Mouse (Mus musculus): ENCODE results near the gene Zfp560. TPM values are rescaled to one million over a fixed set of nuclear protein-coding genes. Genes with fewer than 3 reads are reported as not detected.

The Zfp560 gene
- polyA plus RNA-seq (2014; fragmentation: Nextera tagmentation; extraction: Ambion mirVana), result 38.7 and 40.5 TPM in 2 replicates

GRCm38 (mm10) chr9:20384532-20385342 lies at the start of gene Zfp560:
Gene Zfp560 (minus strand): TSS chr9:20385177.
- Histone ChIP-seq H3K9ac (ENCODE audit: low read length) (peak within 1 kb of the TSS; percentile 79), H3K4me2 (ENCODE audit: low read length) (peak within 1 kb of the TSS; percentile 90), H3K36me3 (ENCODE audit: control insufficient read depth, insufficient read depth, low read length) (no peaks in the 10 kb centered on the region), H3K4me3 (ENCODE audit: control insufficient read depth in 1 of 2, insufficient read depth in 1 of 2, low read depth in 1 of 2, low read length in 2 of 2) (peak within 1 kb of the TSS; percentile 59 to 89), H3K27me3 (ENCODE audit: control insufficient read depth, insufficient read depth, low read length) (no peaks in the 10 kb centered on the region), H3K4me1 (ENCODE audit: control insufficient read depth in 2 of 2, insufficient read depth in 2 of 2, low read length in 2 of 2) (peaks cover 2 to 5% of the 10 kb centered on the region in 2 experiments; a peak in 2 of 4 replicates), H3K9me3 (ENCODE audit: control insufficient read depth, low read length) (no peaks in the 10 kb centered on the region), H3K27ac (replicated peaks in 1 of 2; ENCODE audit: control insufficient read depth in 1 of 2, insufficient read depth in 1 of 2, low read depth in 2 of 2, low read length in 2 of 2) (peak within 1 kb of the TSS; percentile 63 to 77)
- ATAC-seq (ENCODE audit: insufficient number of reproducible peaks, insufficient read depth, low FRiP score, low read depth), result peak; percentile 97
- 3% methylated on average over 40 of the region's 40 CpGs for WGBS

- no peak for ATAC-seq (ENCODE audit: insufficient number of reproducible peaks, insufficient read depth, low FRiP score, low read depth)
- WGBS, result 87% methylated on average over 3 of the region's 3 CpGs
- Histone ChIP-seq H3K4me2 (ENCODE audit: low read length) (no peak overlapping the region), H3K27ac (replicated peaks in 1 of 2; ENCODE audit: control insufficient read depth in 1 of 2, insufficient read depth in 1 of 2, low read depth in 2 of 2, low read length in 2 of 2) (no peak overlapping the region), H3K27me3 (ENCODE audit: control insufficient read depth, insufficient read depth, low read length) (no peaks in the 10 kb centered on the region), H3K9me3 (ENCODE audit: control insufficient read depth, low read length) (0 out of 2 replicates have a peak, but pooled peaks cover 3% of the 10 kb centered on the region), H3K36me3 (ENCODE audit: control insufficient read depth, insufficient read depth, low read length) (peaks cover under 1% of the 10 kb centered on the region; the same call in 1 of the 2 replicates), H3K4me1 (ENCODE audit: control insufficient read depth in 2 of 2, insufficient read depth in 2 of 2, low read length in 2 of 2) (no peaks in the 10 kb centered on the region), H3K9ac (ENCODE audit: low read length) (no peak overlapping the region), H3K4me3 (ENCODE audit: control insufficient read depth in 1 of 2, insufficient read depth in 1 of 2, low read depth in 1 of 2, low read length in 2 of 2) (no peak overlapping the region)
Observed at GRCm38 (mm10) chr9:20430004-20430403, 45.0 kb upstream of the Zfp560 start.

- H3K9ac ChIP-seq (ENCODE audit: low read length), result no peak overlapping the region
- H3K27me3 ChIP-seq (ENCODE audit: control insufficient read depth, insufficient read depth, low read length), result no peaks in the 10 kb centered on the region
- H3K27ac ChIP-seq (replicated peaks in 1 of 2; ENCODE audit: control insufficient read depth in 1 of 2, insufficient read depth in 1 of 2, low read depth in 2 of 2, low read length in 2 of 2), result no peak overlapping the region
- H3K4me3 ChIP-seq (ENCODE audit: control insufficient read depth in 1 of 2, insufficient read depth in 1 of 2, low read depth in 1 of 2, low read length in 2 of 2), result no peak overlapping the region
- H3K36me3 ChIP-seq (ENCODE audit: control insufficient read depth, insufficient read depth, low read length), result no peaks in the 10 kb centered on the region
- 21% methylated on average over 1 of the region's 1 CpGs for WGBS
- no peak for ATAC-seq (ENCODE audit: insufficient number of reproducible peaks, insufficient read depth, low FRiP score, low read depth)
- H3K4me2 ChIP-seq (ENCODE audit: low read length), result no peak overlapping the region
- no peaks in the 10 kb centered on the region for H3K4me1 ChIP-seq (ENCODE audit: control insufficient read depth in 2 of 2, insufficient read depth in 2 of 2, low read length in 2 of 2)
- no peaks in the 10 kb centered on the region for H3K9me3 ChIP-seq (ENCODE audit: control insufficient read depth, low read length)
Observed at GRCm38 (mm10) chr9:20411460-20411859, 26.5 kb upstream of the Zfp560 start.

GRCm38 (mm10) chr9:20409319-20409718 lies 24.3 kb upstream of the Zfp560 start:
- Histone ChIP-seq H3K4me2 (ENCODE audit: low read length) (no peak overlapping the region), H3K4me1 (ENCODE audit: control insufficient read depth in 2 of 2, insufficient read depth in 2 of 2, low read length in 2 of 2) (no peaks in the 10 kb centered on the region), H3K9ac (ENCODE audit: low read length) (no peak overlapping the region), H3K36me3 (ENCODE audit: control insufficient read depth, insufficient read depth, low read length) (no peaks in the 10 kb centered on the region), H3K27me3 (ENCODE audit: control insufficient read depth, insufficient read depth, low read length) (no peaks in the 10 kb centered on the region), H3K4me3 (ENCODE audit: control insufficient read depth in 1 of 2, insufficient read depth in 1 of 2, low read depth in 1 of 2, low read length in 2 of 2) (no peak overlapping the region), H3K27ac (replicated peaks in 1 of 2; ENCODE audit: control insufficient read depth in 1 of 2, insufficient read depth in 1 of 2, low read depth in 2 of 2, low read length in 2 of 2) (no peak overlapping the region), H3K9me3 (ENCODE audit: control insufficient read depth, low read length) (no peaks in the 10 kb centered on the region)
- no peak for ATAC-seq (ENCODE audit: insufficient number of reproducible peaks, insufficient read depth, low FRiP score, low read depth)
- 81% methylated on average over 2 of the region's 2 CpGs for WGBS

GRCm38 (mm10) chr9:20385343-20385703 lies 346 bp upstream of the Zfp560 start:
- 17% methylated on average over 16 of the region's 16 CpGs for WGBS
- 0 out of 2 replicates have a peak, but pooled peaks have one; percentile 13 for ATAC-seq (ENCODE audit: insufficient number of reproducible peaks, insufficient read depth, low FRiP score, low read depth)

GRCm38 (mm10) chr9:20383659-20384058 lies 1.3 kb downstream of the Zfp560 start:
- ATAC-seq (ENCODE audit: insufficient number of reproducible peaks, insufficient read depth, low FRiP score, low read depth), result no peak
- H3K36me3 ChIP-seq (ENCODE audit: control insufficient read depth, insufficient read depth, low read length), result no peaks in the 10 kb centered on the region
- H3K4me3 ChIP-seq (ENCODE audit: control insufficient read depth in 1 of 2, insufficient read depth in 1 of 2, low read depth in 1 of 2, low read length in 2 of 2), result no peak overlapping the region
- 85% methylated on average over 7 of the region's 7 CpGs for WGBS
- no peak overlapping the region for H3K27ac ChIP-seq (replicated peaks in 1 of 2; ENCODE audit: control insufficient read depth in 1 of 2, insufficient read depth in 1 of 2, low read depth in 2 of 2, low read length in 2 of 2)
- peaks cover 2 to 5% of the 10 kb centered on the region in 2 experiments; a peak in 2 of 4 replicates for H3K4me1 ChIP-seq (ENCODE audit: control insufficient read depth in 2 of 2, insufficient read depth in 2 of 2, low read length in 2 of 2)
- no peaks in the 10 kb centered on the region for H3K9me3 ChIP-seq (ENCODE audit: control insufficient read depth, low read length)
- H3K4me2 ChIP-seq (ENCODE audit: low read length), result peak overlapping the region; percentile 90
- no peak overlapping the region for H3K9ac ChIP-seq (ENCODE audit: low read length)
- no peaks in the 10 kb centered on the region for H3K27me3 ChIP-seq (ENCODE audit: control insufficient read depth, insufficient read depth, low read length)

More at GRCm38 (mm10) chr9:20385343-20385703, 346 bp upstream of the Zfp560 start:
- Histone ChIP-seq H3K9ac (ENCODE audit: low read length) (peak overlapping the region; percentile 79), H3K9me3 (ENCODE audit: control insufficient read depth, low read length) (no peaks in the 10 kb centered on the region), H3K4me2 (ENCODE audit: low read length) (peak overlapping the region; percentile 90), H3K4me3 (ENCODE audit: control insufficient read depth in 1 of 2, insufficient read depth in 1 of 2, low read depth in 1 of 2, low read length in 2 of 2) (peak overlapping the region; percentile 59 to 89), H3K4me1 (ENCODE audit: control insufficient read depth in 2 of 2, insufficient read depth in 2 of 2, low read length in 2 of 2) (peaks cover 2 to 5% of the 10 kb centered on the region in 2 experiments; a peak in 2 of 4 replicates), H3K36me3 (ENCODE audit: control insufficient read depth, insufficient read depth, low read length) (no peaks in the 10 kb centered on the region), H3K27me3 (ENCODE audit: control insufficient read depth, insufficient read depth, low read length) (no peaks in the 10 kb centered on the region), H3K27ac (replicated peaks in 1 of 2; ENCODE audit: control insufficient read depth in 1 of 2, insufficient read depth in 1 of 2, low read depth in 2 of 2, low read length in 2 of 2) (peak overlapping the region; percentile 63 to 77)

- no peak for ATAC-seq (ENCODE audit: insufficient number of reproducible peaks, insufficient read depth, low FRiP score, low read depth)
- H3K9ac ChIP-seq (ENCODE audit: low read length), result no peak overlapping the region
- no peak overlapping the region for H3K4me2 ChIP-seq (ENCODE audit: low read length)
- H3K4me3 ChIP-seq (ENCODE audit: control insufficient read depth in 1 of 2, insufficient read depth in 1 of 2, low read depth in 1 of 2, low read length in 2 of 2), result no peak overlapping the region
- 88% methylated on average over 1 of the region's 1 CpGs for WGBS
- no peaks in the 10 kb centered on the region for H3K9me3 ChIP-seq (ENCODE audit: control insufficient read depth, low read length)
- H3K27ac ChIP-seq (replicated peaks in 1 of 2; ENCODE audit: control insufficient read depth in 1 of 2, insufficient read depth in 1 of 2, low read depth in 2 of 2, low read length in 2 of 2), result no peak overlapping the region
- no peaks in the 10 kb centered on the region for H3K27me3 ChIP-seq (ENCODE audit: control insufficient read depth, insufficient read depth, low read length)
- H3K36me3 ChIP-seq (ENCODE audit: control insufficient read depth, insufficient read depth, low read length), result no peaks in the 10 kb centered on the region
- no peaks in the 10 kb centered on the region for H3K4me1 ChIP-seq (ENCODE audit: control insufficient read depth in 2 of 2, insufficient read depth in 2 of 2, low read length in 2 of 2)
Observed at GRCm38 (mm10) chr9:20374712-20375111, 10.3 kb downstream of the Zfp560 start.

Data from heart, embryonic 14.5 days (tissue).